Mouse (Mus musculus) adrenal gland, adult (tissue): Measurements from ENCODE around the gene Ppm1f.
"Not testable (repeated sequence)": the region's sequence is repeated elsewhere in the genome, so short reads cannot be mapped to it uniquely, and the experiment has no call there.

ENCODE experiments used
- DNase-seq, 2 experiments: peaks; one replicate each; pipeline ENCODE4 v3.0.0; 2022 to 2023; ENCODE audit warnings: low spot score in 1 of 2; ENCODE audit not compliant: inconsistent age in 2 of 2

The Ppm1f gene

DNA sequence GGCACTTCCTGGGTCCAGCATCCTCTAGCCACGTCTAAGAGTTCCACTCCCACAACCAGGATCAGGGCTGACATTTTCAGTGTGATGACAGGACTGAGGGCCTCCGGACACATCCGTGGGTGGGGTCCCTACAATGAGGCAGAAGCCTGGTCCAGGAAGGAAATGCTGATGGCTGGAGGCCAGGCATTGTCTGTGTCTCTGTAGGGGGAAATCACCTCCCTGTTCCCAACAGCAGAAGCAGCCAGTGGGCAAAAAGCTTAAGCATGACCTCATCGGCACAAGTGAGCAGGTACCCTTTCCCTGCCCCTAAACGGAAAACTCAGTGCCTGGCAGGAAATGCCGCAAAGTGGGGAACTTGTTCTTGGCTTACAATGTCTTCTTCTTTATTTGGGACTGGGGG lies 11.5 kb downstream of the Ppm1f start:
- DNase-seq, result peak; percentile 79 to 81

DNA sequence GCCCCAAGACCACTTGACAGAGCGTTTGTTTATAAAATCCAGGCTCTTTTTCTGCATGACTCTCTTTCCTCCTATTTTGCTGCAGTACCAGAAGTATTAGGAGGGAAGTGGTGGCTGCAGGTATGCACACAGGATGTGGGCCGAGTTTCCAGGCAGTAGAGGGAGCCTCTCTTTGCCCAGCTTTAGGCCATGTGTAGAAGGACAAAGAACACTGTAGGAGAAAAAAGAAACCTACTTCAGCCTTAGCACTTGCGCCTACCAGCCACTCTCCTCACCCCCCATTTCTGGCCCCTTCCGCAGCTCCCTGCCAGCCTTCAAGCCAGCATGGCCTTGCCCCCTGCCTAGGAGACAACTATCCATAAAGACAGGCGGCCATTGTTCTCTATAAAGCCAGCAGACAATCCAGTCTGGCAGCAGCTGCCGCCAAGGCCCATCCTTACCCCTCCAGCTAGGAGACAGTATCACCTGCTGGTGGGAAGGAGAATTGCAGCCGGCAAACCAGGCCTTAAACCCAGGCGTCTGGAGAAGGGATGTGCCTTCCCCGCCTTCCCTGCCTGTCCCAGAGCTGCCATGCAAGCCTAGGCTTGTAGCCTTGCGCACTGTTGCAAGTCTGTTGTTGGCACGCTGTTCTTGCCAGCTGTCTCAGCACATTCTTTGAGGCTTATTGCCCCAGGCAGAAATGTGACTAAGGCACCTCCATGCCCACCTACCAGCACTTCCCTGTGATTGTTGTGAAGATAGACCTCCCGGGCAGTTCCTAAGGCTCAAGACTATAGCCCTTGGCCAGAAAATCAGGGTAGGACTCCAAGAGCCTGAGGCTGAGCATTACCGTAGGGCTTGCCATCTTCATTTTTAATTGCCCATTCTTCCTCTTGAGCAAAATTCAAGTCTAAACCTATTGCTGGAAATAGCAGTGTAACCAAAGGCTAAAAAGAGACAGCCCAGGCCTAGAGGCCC lies 15.7 kb downstream of the Ppm1f start:
- DNase-seq, result peak; percentile 81 to 94

- no peak for DNase-seq
Measured at GRCm38 (mm10) chr16:16913440-16913839, 17.2 kb downstream of the Ppm1f start.

GRCm38 (mm10) chr16:16918441-16919117 lies 22.3 kb downstream of the Ppm1f start:
- DNase-seq, result peak; percentile 78 to 82

- DNase-seq, result peak; percentile 80 to 91
Measured at GRCm38 (mm10) chr16:16921021-16921435, 24.8 kb downstream of the Ppm1f start.

DNA sequence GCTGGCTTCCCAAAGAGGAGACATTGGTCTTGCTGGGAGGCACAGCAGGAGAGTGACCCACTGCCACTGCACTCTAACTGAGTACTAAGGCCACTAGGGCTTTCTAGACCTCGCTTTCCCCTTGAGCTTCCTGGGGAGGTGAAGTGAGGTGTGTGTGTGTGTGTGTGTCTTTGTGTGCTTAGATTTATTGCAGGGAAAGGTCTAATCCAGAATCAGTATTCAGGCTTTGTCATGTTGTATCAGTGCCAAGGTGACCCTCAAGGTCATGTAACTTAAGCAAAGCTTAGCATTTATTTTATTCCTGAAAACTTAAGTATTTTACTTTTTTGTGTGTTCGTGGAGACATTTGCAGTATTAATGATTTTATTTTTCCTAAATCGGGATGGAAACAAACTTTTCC lies 28.2 kb downstream of the Ppm1f start:
- DNase-seq, result peak; percentile 46 to 87

DNA sequence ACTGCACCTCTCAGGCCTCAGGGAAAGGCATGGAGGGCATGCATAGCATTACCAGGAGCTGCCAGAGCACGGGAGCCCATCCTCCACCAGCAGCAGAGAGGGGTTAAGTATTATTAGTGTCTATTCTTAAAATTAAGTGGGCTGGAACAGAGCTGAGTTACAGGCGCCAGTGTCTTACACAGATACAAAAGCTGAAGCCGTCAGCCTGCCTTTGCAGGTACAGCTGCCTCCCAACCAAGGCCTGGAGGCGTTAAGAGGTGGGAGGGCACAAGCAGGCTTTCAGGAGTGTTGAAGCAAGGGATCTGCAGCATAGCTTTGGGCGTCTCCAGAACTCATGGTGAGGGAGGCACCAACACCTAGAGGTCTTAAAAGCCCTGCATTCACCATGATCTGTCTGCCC lies 30.3 kb downstream of the Ppm1f start:
- no peak for DNase-seq

GRCm38 (mm10) chr16:16928908-16929307 lies 32.6 kb downstream of the Ppm1f start:
- not testable (repeated sequence) for DNase-seq

- DNase-seq, result peak in 1 of 2 experiments; percentile 14
Measured at GRCm38 (mm10) chr16:16930326-16930725, 34.1 kb downstream of the Ppm1f start.

DNA sequence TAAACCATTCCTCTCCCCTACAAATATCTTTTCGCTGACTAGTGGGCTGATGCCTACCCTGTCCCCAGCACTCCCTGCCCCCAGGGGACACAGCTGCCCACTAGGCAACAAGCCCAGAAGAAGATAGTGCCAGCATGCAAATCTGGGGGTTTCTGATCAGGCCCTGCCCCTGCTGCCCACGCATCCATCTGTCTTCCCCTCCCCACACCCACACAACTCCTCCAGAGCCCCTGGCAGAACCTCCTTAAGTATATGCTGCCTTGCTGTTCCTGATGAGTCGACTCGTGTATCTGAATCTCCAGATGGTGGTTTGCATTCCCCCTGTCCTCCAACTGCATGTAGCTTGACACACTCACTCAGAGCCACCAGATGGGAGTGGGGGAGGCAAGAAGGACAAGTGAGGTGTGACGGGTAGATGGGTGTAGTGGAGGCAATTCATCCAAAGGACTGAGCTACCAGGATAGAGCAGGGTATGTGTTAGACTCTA lies 34.6 kb downstream of the Ppm1f start:
- peak in 1 of 2 experiments; percentile 23 for DNase-seq

DNA sequence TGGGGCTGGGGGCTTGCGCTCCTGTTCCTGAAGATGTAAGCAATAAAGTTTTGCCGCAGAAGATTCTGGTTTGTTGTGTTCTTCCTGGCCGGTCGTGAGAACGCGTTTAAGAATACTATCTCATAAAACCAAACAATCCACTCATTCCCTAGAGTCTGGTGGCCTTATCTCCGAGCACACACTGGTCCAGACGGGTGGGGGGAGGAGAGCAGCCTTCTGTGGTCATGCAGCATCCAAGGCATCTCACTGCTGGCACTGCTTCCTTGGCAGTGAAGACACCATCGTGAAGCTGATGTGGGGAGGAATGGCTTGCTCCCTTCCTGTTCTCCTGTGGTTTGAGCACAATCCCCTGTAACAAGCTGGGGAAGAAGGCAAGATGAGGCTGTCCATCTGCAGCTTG lies 43.3 kb downstream of the Ppm1f start:
- DNase-seq, result no peak

DNA sequence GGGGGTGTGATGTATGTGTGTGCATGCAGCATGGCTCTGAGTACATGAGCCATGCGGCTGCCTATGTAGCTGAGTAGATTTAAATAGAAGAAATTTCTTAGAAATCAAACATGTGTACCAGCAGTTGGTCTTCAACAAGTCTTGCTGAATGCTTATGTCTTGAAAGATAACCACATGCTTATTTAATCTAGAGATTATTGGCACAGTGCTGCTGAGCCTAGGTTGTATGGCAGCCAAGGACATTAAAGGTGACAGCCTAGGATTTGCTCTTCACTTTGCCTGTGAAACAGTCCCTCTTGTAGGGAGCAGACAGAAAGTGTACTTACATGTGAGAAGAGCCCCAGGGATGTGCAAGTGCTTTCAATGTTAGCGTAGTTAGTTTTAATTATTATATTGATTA lies 44.8 kb downstream of the Ppm1f start:
- no peak for DNase-seq

GRCm38 (mm10) chr16:16958575-16958974 lies 62.3 kb downstream of the Ppm1f start:
- no peak for DNase-seq

DNA sequence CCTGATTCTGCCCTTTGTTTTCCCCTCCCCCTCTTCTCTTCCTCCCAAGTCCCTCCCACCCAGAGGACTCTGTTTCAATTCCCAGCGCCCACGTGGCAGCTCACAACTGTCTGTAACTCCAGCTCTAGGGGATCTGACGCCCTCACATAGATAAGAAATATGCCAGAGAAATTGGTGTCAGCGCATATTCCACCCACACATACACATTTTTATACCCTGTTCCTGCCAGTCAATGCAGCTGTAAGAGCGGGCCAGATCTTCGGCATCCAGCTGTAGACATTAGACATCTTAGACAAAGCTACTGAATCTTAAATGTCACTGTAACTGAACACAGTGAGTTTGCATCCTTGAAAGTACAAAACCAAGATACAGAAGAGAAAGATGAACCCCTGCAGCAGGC lies 63.6 kb downstream of the Ppm1f start:
- no peak for DNase-seq

- no peak for DNase-seq
Measured at GRCm38 (mm10) chr16:16965149-16965548, 68.9 kb downstream of the Ppm1f start.

GRCm38 (mm10) chr16:16966290-16966689 lies 70.0 kb downstream of the Ppm1f start:
- no peak for DNase-seq
